Mouse (Mus musculus) testis, postnatal 10 days (tissue): ENCODE results near the gene Npepl1.
A peak's percentile ranks its signal among the peaks of the same experiment; 100 is the strongest.

Source experiments
- DNase-seq: peaks from one replicate; pipeline ENCODE4 v3.0.0; 2021; ENCODE audit warnings: low spot score

Gene Npepl1

DNA sequence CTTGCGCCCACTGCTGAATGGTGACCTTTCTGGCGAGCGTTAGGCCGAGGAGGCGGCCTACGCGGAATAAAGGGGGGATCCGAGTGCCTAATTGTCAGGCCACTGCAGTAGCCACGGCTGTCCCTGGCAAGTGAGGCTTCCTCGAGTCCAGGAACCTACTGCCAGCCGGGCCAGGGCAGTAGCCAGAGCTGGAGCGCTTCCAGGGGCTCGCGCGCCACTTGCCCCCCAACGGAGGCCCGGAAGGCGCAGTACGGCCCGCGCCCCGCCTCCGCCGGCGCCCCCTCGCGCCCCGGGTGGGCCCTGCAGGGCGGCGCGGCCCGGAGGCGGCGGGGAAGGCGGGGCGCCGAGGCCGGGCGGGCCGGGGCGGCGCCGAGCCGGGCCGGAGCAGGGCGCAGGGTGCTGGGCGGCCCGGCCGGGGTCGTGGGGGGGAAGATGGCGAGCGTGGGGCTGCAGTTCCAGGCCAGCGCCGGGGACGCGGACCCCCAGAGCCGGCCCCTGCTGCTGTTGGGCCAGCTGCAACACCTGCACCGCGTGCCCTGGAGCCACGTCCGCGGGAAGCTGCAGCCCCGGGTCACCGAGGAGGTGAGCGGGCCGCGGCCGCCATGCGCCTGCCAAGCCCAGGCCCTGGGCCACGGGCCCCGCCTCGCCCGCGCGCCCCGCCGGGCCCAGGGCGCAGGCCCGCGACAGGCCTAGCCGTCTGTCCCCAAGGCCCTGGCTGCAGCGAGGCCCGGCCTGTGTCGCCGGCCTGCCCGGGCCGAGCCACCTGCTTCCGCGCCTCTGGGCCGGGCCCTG, at the start of gene Npepl1:
Gene Npepl1, plus strand, starts transcription at position 359 of the 792 bp plus-strand sequence.
- peak; percentile 78 for DNase-seq

DNA sequence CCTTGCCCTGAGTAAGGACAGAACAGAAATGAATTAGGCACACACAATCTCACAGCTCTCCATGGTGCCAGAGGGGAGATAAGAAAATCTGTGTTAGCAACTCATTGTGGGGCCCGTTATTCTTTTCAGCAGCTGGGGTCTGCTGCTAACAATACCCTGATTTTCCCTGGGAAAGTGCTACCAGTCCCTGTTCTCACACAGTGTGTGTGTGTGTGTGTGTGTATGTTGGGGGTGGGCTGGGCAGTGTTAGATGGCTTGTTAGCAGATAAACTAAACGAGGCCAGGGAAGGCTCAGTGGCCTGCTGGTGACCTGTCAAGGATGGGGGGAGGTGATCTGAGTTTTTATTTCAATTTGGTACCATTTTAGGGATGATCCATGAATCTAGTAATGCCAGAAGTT, 48.9 kb upstream of the Npepl1 start:
- DNase-seq, result peak; percentile 22

DNA sequence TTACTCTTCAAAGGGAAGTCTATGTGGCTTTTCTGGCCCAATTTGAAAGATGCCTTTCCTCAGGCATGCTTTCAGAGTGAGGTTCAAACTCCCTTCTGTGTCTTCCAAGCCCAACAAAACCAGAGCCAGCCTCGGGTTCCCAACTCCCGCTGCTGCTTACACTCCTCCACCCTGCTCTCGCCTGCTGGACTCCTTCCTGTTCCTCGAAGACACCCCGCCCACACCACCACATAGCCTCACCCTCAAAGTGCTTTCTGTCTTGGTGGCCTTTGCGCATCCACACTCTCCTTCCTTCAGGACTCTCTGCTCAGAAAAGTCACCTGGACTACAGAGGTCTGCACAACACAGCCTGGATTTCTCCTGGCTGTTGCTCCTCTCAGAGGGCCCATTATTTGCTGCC, 47.1 kb upstream of the Npepl1 start:
- DNase-seq, result peak; percentile 37

DNA sequence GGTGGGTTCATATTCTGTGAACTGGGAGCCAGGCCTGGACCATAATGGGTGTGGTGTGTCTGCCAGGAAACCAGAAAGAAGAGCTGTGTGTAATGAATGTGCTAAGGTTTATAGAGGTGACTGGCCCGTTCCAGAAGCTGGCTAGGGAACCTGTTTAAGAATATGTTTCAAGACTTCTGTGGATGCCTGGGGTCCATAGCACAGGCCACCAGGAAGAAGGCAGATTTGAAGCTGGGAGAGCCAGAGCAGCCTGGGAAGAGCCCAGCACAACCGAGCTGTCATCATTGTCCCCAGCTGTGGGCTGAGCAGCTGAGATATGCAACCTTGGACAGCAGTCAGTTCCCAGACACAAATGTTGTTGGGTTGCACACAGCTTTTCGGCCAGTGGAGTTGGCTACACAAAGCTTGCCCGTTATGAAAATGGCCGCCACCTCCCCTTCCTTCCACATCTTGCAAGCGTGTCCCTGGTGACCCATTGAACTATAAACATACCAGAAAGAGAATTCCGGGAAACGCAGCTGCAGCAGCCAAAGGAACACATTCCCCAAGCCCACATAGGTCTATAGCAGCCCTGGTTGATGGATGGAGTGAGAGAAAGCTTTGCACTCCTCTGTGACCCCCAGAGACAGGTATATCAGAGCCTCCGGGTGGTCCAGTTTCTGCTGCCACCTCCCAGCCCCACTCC, 46.5 kb upstream of the Npepl1 start:
- no peak for DNase-seq

DNA sequence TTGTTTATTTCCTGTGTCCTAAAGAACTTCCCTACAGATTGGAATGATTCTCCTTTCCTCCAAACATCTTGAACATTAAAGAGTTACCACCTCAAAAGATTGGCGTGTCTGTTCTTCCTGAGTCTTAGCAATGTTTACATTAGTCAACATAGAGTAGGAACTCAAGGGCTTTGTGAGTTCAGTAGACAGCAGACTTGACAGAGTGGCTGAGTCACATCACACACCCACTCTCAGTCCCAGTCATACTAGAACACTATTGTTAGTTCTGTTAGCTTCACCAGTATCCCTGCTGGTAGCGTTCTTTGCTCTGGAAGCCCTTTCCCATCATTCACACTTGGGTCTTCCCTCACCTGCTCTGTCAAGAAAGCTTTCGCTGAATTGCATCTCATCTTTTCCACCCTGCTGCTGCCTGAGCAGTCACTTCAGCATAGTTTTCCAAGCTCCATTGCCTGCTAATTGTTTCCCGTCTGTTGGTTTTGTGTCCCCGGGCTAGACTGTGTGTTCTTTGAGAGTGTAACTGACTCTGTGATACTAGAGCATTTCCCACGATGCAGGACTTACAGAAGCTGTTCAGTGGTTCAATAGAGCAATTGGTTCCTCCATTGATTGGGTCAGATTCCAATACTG, 42.2 kb upstream of the Npepl1 start:
- no peak for DNase-seq

DNA sequence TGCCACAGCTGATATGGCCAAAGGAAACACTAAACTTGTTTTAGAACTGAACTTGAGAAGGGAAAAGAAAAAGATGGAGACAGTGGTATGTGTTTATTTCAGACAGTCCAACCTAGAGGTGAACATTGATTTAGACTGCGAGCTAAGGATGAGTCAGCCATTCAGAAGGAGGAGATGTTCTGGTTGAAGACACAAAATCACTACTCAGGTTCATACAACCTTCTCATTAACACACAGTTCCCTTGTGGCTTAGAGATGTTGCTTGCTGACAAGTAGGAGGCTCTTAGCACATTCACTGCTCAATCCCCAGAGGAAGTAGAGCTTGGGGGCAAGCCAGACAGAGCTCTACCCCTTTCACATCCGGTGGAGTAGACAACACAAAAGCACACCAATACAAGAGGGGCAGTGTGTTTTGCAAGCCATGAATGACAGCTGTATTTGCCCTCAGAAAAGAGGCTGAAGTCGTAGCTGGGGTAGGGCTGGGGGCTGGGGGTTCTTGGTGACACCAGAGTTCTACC, 40.6 kb upstream of the Npepl1 start:
- no peak for DNase-seq

DNA sequence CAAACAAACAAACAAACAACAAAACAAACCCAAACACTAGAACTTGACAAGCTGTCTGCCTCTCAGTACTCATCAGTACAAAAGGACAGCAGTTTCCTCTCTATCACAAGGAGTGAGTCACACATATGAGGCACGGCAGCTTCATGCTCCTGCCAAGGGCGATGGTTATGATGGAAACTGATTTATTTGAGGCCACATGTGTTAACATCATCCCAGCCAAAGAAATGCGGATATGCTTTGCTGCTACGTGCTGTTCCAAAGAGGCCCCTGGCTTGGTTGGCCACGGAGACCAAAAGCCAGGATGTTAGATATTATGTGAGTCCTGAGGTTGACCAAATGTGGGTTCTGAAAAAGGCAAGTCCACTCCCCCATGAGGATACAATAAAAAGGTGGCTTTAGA, 38.7 kb upstream of the Npepl1 start:
- DNase-seq, result no peak

DNA sequence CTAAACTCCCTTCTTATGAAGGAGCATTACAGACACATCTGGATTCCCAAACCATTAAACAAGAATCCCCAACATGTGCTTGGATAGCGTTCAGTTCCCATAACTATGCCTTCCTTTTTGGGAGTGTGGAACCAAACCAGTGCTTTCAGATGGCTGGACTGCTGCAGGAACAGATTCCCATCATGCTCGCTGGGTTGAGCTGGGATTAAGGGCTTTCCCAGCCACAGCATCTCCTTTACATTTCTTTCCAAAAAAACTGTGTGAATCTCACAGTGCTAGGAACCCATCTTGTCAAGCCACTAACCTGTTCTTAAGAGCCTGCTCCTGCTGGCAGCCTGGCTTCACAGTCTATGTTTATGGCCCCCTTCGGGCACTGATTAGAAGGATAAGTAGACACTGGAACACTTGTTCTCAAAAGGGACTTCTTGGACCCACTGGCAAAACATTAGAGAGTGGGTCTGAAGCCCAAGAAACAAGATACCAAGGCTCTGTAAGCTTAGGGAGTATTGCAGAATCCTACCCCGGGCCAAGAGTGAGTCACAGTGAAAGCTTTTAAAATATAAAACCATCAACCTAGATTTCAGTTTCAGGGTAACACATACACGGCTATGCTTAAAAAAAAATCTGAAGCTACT, 36.9 kb upstream of the Npepl1 start:
- DNase-seq, result no peak

DNA sequence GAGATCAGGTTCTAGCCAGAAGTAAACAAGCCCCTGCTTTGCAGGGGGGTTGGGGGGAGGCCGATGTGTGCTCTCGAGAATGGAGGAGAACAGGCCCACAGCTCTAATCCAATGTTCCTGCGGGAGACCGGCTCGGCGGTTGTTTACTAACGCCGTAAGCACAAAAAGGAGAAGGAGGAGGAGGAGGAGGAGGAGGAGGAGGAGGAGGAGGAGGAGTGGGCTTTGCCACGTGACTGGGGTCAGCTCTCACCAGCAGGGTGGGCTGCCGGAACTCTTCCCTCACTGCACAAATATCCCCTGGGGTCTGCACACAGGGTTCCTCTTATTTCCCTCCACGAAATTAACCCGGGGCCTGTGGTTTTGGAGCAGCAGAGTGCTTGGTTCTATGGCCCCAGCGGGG, 35.5 kb upstream of the Npepl1 start:
- DNase-seq, result no peak

DNA sequence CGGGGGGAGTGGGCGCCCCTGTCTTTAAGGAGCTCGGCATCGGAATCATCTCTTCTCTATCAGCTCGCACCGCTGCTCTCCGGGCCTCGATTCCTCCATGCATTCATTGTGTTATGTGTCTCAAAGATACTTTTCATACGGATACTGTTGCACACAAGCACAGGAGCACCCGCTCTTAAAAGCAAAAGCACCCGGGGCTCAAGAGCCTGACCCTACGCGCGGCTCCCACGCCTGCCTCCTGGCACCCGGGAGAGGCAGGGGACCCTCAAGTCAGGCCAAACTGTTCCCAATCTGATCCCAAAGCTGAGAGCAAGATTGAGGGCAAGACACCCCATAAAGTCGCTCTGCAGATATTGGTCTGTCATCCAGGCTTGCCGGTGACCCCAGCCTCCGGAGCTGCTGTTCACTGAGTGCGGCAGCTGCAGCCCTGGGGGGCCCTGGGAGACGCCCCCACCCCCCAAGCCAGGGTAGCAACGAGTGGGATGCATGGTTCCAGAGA, 35.0 kb upstream of the Npepl1 start:
- DNase-seq, result peak; percentile 58

DNA sequence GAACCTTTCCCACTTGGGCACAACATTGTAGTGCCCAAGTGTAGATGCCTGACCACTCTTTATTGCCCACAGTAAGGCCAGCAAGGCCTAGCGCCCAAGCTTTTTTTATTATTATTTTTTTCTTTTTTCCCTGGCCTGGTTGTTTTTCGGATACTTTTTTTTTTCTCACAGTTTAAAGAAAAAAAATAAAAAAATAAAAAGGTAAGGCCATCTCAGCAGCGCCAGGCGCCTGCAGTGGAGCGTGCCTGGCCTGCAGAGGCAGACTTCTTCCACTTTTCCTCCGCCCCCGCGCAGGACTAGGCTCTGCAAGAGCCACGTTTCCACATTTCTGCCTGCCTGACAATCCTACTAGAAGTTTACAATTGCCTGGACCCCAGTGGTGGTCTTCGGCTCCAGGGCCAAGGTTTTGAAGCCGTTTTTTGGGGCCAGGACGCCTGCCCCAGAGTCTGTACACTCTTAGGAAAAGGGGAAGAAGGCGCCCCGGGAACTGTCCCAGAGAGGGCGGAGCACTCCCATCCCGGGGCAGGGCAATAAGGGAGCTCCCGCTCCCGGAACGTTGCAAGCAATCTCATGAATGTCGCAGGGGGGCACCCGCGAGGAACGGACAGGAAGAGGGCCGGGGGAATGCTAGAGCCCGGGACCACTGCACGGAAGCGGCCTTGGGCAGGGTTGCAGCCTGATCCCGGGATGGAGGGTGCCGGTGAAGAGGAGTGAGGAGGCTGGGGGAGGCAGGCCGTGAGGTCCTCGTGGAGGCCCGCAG, 34.3 kb upstream of the Npepl1 start, which contains the start of gene Stx16:
Gene Stx16, plus strand, starts transcription at position 636 of the 760 bp plus-strand sequence.
- DNase-seq, result peak; percentile 97

DNA sequence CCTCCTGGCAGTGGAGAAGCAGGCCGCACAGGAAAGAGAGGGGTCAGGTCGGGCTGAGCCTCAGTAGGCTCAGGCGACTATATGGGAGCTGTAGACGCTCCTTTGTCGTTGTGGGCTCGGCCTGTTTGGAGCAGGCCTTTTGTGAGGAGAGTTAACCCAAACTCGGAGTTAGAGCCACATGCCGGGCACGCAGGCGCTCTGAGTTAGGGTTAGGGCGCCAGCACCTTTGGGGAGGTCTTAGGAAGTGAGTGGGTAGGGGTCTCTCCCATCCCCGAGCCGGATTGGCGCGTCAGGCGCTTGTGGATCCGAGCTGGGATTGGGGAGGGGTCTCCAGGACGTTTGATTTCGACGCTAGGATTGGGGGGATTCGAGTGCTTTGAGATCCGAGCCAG, 33.7 kb upstream of the Npepl1 start:
- DNase-seq, result no peak

DNA sequence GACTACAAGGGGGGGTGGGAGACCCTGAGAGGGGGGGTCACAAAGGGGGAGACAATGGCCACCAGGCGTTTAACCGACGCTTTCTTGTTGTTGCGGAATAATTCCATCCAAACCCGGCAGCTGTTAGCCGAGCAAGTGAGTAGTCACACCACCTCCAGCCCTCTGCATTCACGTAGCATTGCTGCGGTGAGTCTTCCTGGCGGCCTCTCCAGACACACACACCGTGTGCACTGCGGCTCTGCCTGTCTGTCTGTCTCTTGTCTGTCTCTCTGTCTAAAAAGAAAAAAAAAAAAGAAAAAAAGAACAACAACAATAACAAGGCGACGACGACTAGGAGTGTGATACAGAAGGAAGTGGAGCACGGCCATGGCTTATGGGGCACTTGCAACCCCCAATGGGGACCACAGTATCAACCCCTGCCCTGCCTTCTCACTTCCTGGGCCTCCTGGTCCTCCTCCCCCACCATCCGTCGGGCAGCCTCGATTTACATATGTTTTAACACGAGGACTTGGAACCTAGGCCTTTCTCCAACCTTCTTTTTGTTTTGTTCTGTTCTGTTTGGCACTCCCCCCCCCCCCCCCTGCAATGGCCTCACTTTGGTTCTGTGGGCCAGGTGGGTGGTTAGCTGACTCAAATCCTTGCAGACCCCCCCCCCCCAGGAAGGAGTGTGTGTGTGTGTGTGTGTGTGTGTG, 33.0 kb upstream of the Npepl1 start:
- DNase-seq, result no peak

DNA sequence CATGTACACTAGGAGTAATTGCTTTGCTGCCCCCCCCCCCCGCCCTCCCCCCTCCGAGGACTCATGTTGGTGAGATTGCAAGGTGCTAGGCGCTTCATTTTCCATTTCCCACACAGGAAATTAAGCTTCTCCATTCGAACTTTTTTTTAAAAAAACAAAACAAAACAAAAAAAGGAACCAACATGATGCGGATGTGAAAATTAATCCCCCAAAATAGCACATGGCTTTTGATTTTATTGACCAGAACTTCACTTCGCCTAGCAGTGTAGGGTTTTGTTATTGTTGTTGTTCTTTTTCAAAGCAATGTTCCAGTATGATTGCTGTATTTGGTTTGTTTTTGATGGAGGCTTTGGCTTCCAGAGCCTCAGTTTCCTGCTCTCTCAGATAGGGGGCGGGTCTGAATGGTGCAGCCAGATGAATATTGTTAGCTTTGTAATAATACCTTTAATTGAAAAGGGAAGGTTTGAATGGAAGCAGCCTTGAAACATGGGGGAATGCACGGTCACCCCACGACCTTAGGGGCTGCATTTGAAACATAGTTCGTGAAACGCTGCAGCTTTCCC, 32.3 kb upstream of the Npepl1 start:
- no peak for DNase-seq

DNA sequence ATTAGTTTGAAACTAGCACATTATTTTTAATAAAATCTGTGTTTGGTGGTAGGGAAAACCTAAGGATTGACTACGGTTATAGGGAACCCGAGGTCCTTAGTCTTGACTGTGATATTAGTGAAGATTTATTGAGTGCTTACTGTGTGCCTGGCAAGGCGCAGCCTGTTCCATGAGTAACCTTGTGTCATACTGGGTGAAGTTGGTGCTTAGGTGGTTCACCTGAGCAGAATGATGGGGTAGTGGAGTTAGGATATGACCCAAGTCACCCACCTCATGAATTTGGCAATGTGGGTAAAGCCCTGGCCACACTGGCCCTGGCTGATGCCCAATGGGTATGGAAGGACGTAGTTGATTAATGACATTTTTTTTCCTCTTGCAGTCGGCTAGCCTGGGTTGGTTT, 28.3 kb upstream of the Npepl1 start:
- DNase-seq, result no peak

DNA sequence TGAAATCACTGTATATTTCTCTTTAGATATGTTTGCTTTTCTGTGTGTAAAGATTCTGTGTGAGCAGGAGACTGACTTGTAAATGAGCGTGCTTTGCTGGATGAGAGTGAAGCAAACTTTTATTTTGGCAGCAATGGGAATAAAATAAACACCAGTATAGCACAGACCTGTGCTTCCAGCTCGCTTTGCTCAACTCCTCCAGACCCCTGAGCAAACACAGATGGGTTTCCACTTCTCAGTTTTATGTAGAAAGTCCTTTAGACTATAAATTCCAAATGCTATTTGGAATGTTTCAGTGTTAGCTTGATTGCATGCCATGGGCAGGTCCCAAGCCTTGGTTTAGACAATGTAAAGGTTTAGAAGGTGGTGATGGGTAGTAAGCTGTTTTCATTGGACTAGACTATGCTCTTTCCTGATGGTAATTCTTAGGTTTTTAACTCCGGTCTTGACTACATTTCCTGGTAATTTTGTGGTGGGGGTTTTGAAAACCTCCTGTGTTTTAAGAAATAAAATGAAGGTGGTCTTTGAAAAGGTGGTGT, 27.7 kb upstream of the Npepl1 start:
- no peak for DNase-seq

DNA sequence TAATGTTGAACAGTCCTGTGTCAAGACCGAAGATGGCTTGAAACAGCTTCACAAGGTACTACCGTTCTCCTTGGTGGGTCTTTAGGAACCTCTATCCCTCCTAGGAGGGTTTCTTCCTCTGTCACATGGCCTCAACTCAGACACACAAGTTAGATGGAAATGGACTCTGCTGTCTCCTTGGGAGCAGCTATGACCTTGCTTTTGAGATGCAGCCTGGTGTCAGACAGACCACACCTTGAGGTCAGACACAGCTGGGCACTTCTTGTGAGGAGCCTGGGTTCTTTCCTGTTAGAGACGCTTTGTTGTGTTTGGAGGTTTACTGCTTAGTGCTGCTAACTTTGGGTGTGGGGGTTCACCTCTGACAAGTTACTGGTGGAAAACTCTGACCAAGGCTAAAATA, 15.1 kb upstream of the Npepl1 start:
- DNase-seq, result no peak

DNA sequence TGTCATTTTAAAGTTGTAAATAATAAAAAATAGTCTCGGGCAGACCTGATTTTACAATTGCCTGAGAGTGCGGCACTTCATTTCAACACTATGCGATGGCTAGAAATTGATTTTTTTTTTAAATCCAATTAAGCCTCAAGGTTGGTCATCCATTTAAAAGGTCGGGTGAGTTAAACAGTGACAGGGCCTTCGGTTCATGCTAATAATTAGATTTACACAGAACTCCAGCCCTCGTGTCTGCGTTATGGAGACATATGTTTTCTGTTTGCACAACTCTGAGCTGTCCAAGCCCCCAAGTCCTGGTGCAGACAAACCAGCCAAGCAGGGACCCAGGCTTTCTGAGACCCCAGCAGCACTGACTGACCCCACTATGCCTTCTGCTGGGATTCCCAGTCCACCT, 7.8 kb upstream of the Npepl1 start:
- no peak for DNase-seq

DNA sequence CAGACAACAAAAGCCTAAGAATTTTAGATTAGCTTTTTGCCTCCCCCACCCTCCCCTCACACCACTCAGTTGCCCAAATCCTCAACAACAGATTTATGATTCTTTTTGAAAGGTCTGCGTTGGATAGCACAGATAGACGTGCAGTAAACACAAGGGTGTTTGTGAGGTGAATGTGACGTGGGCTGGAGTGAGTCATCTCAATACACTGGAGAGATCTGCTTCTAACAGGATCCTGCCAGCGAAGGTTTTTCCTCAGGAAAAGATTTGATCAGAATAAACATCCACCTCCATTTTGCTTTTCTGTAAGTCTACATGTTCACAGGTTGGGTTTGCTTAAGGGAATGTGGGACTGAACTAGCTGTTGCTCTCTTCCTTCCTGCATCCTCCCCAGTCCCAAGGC, 6.6 kb upstream of the Npepl1 start:
- no peak for DNase-seq

DNA sequence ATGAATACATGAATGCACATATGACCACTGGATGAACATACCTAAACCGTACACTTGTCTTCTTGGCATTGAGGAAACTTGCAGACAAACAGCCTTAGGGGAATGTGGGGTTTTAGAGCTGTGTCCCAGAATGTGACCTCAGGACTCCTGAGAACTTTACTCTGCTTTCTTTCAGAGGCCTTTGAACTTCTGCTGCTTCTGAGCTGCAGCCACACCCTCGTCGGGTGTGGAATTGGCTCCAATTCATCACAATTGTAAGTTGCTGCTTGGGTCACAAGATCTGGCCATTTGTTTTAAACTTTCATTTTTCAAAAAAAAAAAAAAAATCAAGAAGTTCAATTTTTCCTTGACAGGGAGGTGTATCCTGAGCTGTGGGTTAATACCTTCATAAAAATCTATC, 2.8 kb upstream of the Npepl1 start:
- DNase-seq, result no peak
